In the genomic region with DNA sequence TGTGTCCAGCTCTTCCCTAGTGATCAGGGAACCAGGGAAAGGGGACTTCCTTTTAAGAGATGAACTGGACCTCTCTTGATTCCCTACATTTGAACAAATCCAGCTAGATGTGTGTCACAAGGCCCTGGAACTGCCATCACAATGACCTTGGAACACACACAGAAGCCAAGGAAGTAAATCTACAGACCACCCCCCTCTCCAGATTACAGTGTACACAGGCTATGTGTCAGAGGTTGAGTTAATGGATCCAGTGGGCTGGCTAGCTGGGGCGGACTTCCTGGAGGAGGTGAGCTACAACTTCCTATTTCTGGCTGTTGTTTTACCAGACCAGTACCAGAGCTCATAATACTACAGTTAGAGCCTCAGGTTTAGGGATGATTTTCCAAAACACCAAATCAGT, we compare ENCODE assay signal across 13 mouse cellular contexts. TPM values are rescaled to one million over a fixed set of nuclear protein-coding genes. Genes with fewer than 3 reads are reported as not detected.
DNase-seq lines count a peak whose midpoint lies in the region; TF ChIP-seq lines count a peak whose summit lies in the region.
"Had no signal": no experiment of that assay in that cellular context is flagged by ENCODE, and none has a peak within 500 bp of the region (broad histone marks: within the 10 kb centered on the region; RNA-seq: fewer than 3 reads in every experiment).

A gene (minus strand): TSS at position 101 of the 400 bp plus-strand sequence.

- H3K4me3 ChIP-seq in testis, adult 2 months (ENCODE audit: control insufficient read depth, low read depth, low read length): peak within 1 kb of the TSS; percentile 82

- DNase-seq in testis, postnatal 14 days (ENCODE audit: low spot score): no peak
- DNase-seq: adrenal gland, adult 8-10 months; cerebellum, adult 11 months; cerebellum, adult 11-12 months had no signal

- H3K36me3 ChIP-seq in testis, adult 2 months (ENCODE audit: control insufficient read depth, insufficient read depth, low read length): no peaks in the 10 kb centered on the region
- H3K36me3 ChIP-seq: G1E had no signal

- no peaks in the 10 kb centered on the region; the same call in 1 of the 2 replicates for H3K4me1 ChIP-seq in testis, adult 2 months (ENCODE audit: control insufficient read depth, insufficient read depth, low read length)

- TF ChIP-seq POLR2A in testis, adult 2 months (IDR thresholded peaks at IDR 0.05; ENCODE audit: control insufficient read depth, low read depth, low read length): no peak

- no peak within 1 kb of the TSS for H3K27ac ChIP-seq in testis, adult 2 months (ENCODE audit: control insufficient read depth, insufficient read depth, low read depth, low read length)

- H3K27me3 ChIP-seq in testis, adult 2 months (ENCODE audit: control insufficient read depth, insufficient read depth, low read length): no peaks in the 10 kb centered on the region
- H3K27me3 ChIP-seq: Patski had no signal

- no peak for TF ChIP-seq CTCF in testis, adult 2 months (IDR thresholded peaks at IDR 0.05; ENCODE audit: control insufficient read depth, insufficient read depth, insufficient replicate concordance, low read depth, low read length)

RNA-seq across cellular contexts. Expression of the gene that starts here (rescaled TPM):
- polyA plus RNA-seq in testis, adult 2 months (2012; rRNA removed): 228 and 233 TPM in 2 replicates
- polyA plus RNA-seq: activated CD4-positive, CD25-positive, alpha-beta regulatory T cell, adult 4 months; adrenal gland, adult 2 months; brain, embryonic 14.5 days; C2C12; CD4-positive, CD25-positive, alpha-beta regulatory T cell, adult 4 months; cerebellum, adult 2 months; G1E; Patski had no signal
